Mouse (Mus musculus): ENCODE measurements around the gene Kdsr.
"Not testable (repeated sequence)": the region's sequence is repeated elsewhere in the genome, so short reads cannot be mapped to it uniquely, and the experiment has no call there.

Kdsr gene

DNA sequence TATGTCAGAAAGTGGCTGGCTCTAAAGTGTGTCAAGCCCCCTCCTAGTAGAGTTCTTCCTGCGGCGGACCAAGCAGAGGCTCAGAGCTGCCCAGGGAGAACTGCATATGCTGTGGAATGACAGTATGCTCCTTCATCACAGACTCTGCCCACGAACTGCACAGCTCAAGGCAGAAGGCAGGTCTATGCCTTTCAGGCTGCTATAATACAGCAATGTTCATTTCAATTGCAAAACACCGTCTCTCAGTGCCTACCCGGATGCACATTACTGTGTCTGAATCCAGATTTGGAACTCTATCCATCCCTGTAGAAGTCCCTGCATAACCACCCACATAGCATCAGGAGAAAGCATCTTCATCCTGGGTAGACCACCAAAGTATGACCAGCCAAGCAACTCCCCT is 19.7 kb downstream of the Kdsr start:
- no peak for DNase-seq (ENCODE audit: low spot score)

DNA sequence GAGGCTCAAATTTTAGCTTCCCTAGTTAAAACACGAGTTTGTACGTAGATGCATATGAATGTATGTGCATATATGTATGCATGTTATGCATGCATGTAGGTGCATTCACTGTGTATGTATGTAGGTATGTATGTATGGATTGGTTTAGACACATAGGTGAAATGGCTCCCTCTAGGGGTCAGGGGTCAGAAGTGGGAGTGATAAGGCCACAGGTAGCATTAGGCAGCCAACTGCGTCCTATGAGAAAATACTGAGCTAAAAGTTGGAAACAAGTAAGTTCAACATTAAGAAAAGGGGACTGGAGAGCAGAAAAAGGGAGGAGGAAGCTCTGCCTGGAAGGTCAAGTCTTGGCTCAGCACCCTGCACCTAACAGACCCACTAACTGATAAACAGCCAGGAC is 21.4 kb downstream of the Kdsr start:
- DNase-seq (ENCODE audit: low spot score): no peak

DNA sequence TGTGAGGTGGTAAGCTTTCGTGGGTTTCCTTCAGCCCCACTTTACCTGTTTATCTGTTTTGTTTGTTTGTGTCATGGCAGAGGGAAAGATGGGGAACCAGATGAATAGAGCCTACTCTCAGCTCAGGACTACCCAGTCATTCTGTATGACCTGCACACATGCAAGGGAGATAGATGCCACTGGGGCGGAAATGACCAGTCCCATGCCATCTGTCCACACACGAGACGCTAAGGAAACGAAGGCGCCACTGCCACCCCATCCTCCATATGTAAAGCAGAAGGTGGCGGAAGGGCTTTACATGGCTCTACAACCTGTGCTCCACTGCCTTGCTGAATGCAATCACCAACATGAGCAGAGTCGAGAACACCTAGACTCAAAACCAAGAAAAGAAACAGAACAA is 23.3 kb downstream of the Kdsr start:
- DNase-seq (ENCODE audit: low spot score): no peak

DNA sequence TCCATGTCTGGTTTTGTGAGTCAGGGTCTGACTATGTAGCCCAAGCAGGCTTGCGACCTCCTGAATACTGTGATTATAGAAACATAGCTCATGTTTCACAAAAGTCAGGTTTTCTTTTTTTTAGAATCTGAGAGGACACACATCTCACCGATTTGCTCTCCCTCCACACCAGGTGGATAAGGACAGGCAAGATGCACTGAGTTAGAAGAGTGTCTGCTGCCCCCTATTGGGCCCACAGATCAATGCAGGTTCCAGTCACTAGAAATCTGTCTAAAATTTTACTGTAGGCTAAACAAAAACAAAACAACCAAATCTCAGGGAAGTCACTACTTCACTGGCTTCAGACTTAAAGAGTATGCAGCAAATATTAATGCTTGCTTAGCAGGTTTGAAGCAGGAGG is 23.9 kb downstream of the Kdsr start:
- peak; percentile 17 for DNase-seq (ENCODE audit: low spot score)

DNA sequence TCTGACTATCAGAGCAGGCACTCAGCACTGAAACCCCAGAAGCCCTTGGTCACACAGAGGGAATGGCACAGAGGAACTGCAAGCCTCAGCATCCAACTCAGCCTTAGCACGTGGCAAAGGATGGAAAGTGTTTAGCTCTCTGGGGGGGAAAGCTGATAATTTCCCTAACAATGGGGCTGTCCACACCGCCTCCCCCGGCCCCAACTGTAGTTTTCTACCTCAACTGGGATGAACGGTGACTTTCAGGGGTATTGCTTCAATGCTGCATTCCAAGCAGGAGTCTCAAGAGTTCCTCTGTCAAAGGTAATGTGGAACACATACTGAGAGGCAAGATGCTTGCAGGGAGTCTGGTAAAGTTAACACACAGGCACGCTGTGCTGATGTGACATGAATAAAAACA is 37.5 kb downstream of the Kdsr start:
- DNase-seq (ENCODE audit: low spot score): no peak

DNA sequence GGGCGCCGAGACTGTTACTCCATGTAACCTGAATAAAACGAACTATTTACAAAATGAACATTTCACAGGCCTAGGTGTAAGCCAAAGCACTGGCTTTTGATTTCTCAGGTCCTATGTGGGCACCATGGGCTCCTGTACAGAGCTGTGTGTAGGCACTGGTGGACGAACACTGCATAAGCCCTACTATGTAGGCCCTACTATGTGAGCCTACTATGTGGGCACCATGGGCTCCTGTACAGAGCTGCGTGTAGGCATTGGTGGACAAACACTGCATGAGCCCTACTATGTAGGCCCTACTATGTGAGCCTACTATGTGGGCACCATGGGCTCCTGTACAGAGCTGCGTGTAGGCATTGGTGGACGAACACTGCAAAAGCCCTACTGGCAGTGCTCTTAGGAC is 41.8 kb downstream of the Kdsr start:
- not testable (repeated sequence) for DNase-seq (ENCODE audit: low spot score)

DNA sequence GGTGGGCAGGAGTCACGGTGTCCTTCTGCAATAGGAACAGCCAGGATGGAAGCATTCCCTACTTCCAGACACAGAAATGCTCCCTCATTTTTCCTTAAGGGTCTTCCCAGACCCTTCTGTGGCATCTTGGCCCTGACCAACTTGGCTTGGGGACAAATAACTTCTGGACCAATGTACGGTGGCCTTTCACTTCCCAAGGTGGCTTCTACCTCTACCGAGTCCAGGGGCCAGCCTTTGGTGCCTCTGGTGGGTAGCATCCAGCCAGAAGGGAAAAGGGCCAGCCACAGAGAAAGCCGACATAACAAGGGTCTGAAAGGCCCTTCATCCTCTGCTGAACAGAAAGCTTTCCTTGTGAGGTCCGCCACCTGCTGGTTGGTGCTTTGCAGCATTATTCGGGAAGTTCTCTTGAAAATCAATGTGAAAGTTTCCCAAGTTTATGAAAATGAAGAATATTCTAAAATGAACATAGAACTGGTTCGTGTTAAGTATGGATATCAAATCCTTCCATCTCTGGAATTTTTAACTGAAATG is 42.4 kb downstream of the Kdsr start:
- peak; percentile 71 for DNase-seq (ENCODE audit: low spot score)

DNA sequence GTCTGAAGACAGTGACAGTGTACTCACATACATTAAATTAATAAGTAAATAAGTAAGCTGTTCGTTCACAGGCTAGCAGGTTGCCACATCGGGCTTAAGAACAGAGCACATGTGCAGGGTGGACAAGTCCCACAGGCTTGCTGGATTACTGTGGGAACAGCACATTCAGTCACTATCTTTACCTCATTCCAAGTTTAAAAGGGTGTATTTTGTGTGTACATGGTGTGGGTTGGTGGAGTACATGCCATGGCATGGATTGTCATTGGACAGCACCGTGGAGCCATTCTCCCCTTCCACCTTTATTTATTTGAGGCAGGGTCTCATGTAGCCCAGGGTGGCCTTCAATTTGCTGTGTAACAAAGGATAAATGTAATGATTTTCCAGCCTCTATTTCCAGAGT is 43.4 kb downstream of the Kdsr start:
- no peak for DNase-seq (ENCODE audit: low spot score)

DNA sequence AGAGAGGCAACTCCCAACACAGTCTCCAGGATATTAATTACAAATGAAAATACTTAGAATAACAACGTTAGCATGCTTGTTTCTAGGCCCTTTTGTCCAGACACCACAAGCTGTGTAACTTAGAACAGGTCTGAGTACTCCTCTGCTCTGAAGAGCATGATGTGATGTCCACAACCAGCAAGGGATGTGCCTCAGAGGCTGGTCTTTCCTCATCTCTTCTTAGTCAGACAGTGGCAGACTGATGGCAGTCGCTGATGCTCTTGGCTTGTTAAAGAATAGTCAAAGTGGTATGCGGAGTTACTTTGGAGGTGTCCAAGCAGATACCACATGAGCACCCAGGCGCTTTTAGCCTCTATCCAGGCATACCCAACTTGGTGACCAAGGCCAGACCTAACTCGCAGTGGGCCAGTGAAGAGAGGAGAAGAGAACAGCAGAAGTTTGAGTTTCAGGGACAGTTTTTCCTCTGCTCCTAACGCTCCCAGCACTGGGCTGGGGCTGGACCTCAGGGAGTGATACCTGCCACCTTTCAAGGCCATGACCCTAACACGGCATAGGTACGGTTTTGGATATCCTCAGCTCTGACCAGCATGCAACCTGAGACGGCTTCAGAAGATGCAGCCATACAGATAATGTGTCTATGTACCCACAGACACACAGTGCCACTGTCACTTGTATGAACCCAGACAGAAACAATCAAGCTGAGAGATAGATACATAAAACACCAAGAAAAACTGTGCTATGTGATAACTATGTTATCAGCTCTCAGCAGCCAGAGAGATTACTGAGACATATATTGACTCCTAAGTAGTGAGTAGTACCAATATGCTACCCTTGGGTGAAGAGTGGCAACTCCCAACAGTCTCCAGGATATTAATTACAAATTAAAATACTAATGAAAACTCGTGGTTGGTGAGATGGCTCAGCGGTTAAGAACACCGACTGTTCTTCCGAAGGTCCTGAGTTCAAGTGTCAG is 44.1 kb downstream of the Kdsr start:
- no peak for DNase-seq (ENCODE audit: low spot score)

DNA sequence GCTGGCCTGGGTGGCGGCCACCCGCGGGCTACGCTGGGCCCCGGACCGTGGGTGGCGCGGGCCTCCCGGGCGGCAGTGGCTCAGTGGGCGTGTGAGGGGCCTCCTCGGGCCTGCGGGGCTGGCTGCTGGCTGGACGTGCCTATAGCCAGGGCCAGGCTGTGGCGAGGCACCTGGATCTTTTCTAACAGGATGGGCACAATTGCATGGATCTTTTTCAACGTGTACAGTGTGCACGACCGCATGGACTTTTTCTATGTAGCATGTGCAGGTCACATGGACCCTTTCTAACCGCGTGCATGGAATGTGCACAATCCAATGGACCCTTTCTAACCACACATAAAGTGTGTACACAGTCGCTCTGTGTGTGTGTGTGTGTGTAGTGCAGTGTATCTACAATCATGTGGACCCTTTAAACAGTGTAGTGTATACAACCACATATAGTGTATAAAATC is 45.0 kb downstream of the Kdsr start:
- no peak for DNase-seq (ENCODE audit: low spot score)

DNA sequence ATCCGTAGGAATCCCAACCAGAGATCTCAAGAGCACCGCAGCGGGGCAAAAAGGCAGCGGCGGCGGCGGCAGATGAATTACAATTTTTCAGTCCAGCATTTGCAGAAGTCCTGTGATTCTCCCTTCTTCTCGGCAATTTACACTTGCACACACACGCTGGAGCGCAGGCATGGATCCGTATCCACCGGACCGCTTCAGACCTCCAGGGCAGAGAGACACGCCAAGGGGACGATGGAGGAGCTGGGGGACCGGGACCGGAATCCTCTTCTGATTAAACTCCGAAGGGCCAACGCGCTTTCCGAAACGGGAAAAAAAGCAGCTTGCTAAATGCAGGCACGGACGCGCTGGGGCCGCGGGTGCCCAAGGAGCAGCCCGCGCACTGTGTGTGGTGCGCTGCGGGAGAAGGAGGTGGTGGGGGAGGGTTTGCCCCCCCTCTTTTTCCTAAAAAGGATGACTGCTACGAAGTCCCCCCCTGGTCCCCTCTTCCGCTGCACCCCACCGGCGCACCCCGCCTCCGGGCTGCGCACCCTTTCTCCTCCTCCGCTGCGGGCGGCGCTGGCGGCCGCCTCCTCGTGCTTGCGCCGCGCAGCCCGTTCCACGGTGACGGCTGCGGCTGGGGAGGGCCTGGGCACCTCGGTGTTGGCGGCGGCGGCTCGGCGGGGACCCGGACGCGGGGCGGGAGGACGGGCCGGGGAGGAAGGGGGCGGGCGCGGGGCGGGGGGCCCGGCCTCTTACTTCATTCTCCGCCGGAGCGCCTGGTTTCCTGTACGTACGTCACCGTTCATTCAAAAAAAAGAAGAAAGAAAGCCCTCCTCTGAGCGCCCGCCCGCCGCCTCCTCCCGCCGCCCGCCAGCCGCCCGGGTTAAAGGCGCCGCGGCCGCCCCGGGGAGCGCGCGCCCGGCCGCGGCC is 45.7 kb downstream of the Kdsr start, which contains the start of gene Bcl2:
Bcl2 (minus strand) TSS at position 654 of the 909 bp plus-strand sequence.
- peak; percentile 79 for DNase-seq (ENCODE audit: low spot score)

DNA sequence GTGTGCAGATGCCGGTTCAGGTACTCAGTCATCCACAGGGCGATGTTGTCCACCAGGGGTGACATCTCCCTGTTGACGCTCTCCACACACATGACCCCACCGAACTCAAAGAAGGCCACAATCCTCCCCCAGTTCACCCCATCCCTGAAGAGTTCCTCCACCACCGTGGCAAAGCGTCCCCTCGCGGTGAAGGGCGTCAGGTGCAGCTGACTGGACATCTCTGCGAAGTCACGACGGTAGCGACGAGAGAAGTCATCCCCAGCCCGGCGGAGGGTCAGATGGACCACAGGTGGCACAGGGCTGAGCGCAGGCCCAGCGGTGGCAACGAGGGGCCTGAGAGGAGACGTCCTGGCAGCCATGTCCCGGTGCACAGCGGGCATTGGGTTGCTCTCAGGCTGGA is 47.2 kb downstream of the Kdsr start:
- peak; percentile 70 for DNase-seq (ENCODE audit: low spot score)

DNA sequence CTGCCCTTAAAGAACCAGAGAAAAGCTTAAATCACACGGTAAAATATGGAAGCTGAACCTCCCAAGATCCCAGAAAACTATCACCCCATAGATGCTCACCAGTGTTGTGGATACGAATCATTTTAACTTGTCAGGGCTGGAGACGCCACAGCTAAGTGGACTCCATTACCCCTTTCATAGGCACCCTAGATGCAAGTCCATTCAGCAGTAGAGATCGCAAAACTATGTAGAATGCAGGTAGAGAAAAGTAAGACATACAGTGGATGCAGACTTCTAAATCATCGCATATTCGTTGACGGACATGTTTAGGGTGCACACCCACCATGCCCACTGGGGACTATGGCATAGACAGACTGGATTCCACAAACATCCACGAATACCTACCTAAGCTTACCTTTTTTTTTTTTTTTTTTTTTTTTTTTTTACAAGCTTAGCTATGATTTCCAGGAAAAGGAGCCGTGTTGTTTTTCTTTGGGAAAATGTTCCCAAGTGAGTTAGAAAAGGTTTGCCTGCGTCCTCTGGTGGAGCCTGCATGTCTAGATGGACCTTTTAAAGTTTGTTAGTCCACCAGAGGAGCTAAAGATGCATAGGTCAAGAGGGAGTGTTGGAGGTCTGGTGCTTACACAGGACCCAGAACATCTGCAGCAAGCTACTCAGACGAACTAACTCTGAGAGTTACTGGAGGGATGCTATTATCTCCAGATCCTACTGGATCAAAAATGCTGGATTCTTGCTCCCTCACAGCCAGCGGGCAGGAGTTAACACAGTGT is 48.0 kb downstream of the Kdsr start:
- DNase-seq (ENCODE audit: low spot score): no peak

DNA sequence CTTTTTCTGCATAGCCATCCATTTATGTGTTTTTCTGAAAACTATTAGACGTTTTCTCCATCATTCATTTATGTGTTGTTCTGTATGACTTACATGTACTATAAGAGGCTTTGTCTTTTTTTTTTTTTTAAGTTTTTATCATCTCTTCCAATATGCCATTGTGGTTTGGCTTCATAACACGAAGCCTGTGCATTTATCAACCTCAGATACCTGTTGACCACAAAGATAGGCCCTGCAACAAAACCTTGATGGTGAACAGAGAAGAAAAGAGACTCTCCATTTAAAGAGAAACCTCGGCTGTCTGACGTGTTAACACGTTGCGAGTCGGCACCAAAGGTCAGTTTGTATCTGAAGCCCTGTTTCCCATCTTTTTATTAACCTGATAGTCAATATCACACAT is 49.3 kb downstream of the Kdsr start:
- DNase-seq (ENCODE audit: low spot score): no peak

DNA sequence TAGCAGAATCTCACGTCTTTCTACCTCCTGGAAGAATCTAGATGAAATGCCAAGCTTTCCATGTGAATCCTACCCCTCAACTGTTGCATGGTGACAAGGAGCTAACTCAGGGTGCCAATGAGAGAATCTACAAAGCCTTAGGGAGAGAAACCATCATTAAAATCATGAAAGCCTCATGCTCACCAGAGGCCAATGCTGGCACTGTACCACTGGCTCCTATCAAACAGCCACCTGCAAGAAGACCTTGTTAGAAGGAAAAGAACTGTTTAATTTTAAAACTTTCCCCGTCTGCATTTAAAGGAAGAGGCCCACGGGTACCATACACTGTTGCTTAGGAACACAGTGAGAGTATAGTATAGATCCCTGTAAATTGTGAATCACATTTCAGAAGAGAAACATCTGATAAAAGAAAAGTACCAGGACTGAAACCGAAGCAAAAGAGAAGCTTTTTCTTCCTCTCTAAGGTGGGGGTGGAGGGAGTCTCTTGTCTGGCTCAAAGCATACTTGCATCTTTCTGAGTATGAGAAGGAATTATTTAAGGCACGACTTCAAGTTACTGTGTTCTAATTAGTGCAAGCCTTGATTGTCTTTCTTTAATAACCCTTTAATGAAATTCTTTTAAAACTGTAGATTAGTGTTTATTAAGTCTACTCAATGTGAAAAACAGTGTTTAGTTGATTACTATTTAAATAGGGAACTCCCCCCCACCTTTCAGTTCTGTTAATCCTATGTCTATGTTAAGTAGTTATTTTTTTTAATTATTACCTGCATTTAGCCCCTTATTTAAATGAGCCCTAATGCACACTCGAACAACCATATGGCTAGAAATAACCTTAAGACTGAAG is 52.3 kb downstream of the Kdsr start:
- DNase-seq (ENCODE audit: low spot score): no peak

DNA sequence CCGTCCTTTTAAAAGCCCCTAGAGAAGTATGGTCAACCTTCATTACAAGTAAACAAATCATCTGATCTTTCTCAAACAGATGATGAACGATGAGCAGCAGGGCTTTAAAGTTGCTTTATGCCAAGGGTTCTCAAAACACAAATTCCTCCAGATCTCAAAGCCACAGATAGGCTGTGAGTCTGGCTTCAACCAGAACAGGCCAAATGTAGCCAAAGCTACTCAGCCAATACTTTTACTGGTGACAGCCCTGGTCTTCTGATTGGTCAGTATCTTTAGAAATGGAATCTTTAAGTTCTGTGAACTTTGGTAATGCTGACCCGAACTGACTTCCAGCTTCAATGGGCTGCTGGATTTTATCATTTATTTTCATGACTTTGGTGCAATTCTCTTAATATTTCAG is 56.3 kb downstream of the Kdsr start:
- no peak for DNase-seq (ENCODE audit: low spot score)

DNA sequence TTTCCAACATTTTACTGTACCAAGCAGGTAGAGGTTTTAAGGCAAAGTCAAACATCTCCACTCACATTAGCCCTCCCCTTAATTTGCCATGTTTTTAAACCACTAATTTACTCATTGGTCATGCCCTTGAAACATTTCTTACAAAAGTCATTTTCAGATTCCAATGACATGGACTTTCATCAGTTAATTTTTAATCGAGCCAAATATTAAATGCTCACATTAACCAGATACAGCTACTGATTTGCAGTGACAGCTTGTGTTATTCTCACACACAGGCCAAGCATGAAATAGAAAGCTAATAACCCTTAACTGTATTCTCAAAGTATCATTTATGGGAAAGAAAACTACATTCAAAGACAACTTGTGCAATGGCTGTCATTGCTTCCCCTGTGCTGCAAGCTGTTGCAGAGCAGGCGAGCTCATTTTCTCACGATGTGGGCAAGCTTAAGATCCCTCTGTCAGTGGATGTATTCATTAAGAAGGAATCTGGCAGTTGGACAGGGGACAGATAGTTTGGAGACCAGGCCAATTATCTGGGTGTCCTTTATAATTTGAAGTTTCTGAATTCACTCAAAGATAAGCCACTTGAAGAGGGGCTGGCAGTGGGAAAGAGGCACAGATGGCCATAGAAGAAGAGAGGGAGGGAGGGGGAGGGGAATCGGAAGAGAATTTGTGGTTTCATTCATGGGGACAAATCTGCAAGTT is 56.9 kb downstream of the Kdsr start:
- DNase-seq (ENCODE audit: low spot score): no peak

DNA sequence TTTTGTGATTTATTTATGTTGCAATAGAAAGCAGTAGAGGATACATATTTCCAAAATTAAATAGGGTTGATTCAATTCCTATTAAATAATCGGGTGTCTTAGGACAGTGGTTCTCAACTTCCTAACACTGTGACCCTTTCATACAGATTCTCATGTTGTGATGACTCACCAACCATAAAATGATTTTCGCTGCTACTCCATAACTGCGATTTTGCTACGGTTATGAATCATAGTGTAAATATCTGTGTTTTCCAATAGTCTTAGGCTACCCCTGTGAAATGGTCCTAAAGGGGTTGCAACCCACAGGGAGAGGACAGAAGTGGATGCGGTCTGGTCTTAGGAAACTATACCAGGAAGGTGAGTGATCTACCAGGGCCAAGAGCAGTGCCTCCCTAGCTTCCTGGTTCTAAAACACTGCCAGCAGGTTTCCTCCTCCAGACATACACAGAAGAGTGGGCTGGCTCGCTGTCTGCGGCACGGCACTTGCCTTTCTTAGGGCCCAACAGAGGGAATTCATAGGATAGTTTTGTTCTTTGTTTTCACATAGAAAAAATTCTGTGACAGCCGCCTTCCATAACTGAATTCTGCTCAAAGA is 58.9 kb downstream of the Kdsr start:
- DNase-seq (ENCODE audit: low spot score): no peak

DNA sequence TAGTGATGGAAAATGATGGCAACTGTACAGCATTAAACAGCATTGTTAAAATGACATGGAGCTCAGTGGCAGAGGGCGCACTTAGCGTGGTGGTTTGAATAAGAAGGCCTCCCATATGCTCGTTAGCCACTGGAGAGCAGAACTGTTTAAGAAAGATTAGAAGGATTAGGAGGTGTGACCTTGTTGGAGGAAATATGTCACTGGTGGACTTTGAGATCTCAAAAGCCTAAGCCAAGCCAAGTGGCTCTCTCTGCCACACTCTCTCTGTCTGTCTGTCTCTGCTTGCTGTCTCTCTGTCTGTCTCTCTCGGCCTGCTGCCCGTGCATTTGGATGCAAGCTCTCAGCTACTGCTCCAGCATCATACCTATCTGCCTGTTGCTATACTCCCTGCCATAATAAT is 63.1 kb downstream of the Kdsr start:
- no peak for DNase-seq (ENCODE audit: low spot score)

DNA sequence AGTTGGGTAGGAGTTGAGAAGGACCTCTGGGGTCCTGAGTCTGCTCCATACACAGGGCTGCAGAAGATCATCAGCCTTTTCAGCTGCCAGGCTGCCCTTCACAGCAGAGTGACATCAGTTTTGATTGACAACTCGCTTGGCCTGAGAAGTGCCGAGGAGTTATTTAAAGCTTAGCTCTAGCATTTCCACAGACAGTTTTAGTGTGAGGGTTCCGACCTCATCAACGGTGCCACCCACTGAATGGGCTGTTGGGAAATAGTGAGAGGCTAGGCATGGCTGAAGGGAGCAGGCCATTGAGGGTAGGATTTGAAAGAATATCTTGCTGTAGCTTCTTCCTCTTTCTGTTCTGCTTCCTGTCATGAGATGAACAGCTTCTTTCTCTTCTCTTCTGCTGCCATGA is 63.9 kb downstream of the Kdsr start:
- DNase-seq (ENCODE audit: low spot score): no peak

All from ovary, postnatal 36 days (tissue).